Mouse (Mus musculus) gonadal fat pad, adult 2 months (tissue): ENCODE data around the gene Adra2c. TPM values are rescaled to one million over a fixed set of nuclear protein-coding genes. Genes with fewer than 3 reads are reported as not detected.

Experiments
- DNase-seq: peaks from one replicate; pipeline ENCODE4 v3.0.0-alpha.2; 2012; ENCODE audit warnings: low read depth
- polyA plus RNA-seq: library from polyadenylated mRNA; depleted of rRNA; stranded (reverse); fragments of >200 nt; gene quantifications from 2 replicates; pipeline ENCODE4 v1.2.3, GENCODE M21; 2012; rRNA removed

Adra2c gene
- polyA plus RNA-seq: 11.5 and 16.7 TPM in 2 replicates

GRCm38 (mm10) chr5:35278019-35278418, at the start of gene Adra2c:
Gene Adra2c (plus strand): TSS chr5:35278319.
- no peak for DNase-seq

GRCm38 (mm10) chr5:35233142-35233541, 45.0 kb upstream of the Adra2c start:
- no peak for DNase-seq

- DNase-seq: no peak
These were observed 40.4 kb upstream of the Adra2c start for GRCm38 (mm10) chr5:35237757-35238156.

GRCm38 (mm10) chr5:35238627-35239026, 39.5 kb upstream of the Adra2c start:
- DNase-seq: no peak

- DNase-seq: no peak
These were observed 36.6 kb upstream of the Adra2c start for GRCm38 (mm10) chr5:35241556-35241955.

DNA sequence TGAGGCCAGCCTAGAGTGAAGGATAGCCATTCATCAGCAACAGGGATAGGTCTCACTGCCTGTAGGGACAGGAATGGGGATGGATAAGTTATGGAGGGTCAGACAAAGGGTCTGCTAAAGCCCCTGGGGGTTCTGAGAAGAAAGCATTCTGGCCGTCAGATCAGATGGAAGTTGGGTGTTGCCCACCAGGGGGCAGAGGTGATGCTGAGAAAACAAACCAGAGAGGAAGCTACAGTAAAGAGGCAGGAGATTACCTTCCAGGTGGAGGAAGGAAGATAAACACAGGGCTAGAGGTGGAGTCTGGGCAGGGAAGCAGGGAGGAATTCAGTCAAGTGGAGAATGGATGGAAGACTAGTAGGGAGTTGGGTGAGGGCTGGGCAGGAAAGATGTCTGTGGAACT, 33.9 kb upstream of the Adra2c start:
- DNase-seq: no peak

DNA sequence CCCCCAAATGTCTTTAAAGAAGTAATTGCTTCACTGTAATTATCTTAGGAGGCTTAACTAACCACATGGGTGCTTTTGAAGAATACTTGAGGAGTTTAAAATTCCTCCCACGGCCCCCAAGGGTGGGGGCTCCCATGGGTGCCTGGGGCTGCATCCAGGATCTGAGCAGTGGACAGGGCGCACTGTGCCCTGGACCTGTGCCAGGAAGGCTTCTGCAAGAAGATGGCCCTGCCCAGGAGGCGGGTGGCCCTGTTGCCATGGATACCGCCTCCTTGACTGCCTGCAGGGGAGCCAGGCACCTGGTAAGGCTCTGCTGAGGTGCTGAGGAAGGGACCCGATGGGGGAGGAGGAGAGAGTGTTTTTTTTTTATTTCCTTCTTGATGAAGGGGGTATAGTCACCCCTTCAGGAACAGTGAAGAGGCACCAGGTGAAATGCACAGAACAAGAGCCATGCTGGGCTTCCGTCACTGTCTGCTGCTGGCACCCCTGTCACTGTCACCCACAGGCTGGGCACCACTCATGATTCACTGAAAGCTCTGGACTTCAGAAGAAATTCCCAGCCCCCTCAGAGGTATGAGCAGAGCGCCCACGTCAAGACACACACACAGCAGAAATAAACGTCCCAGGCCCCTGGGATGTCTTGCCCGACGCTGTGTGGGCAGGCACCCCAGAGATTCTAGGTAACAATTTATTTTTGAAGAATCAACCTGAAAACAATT, 32.4 kb upstream of the Adra2c start:
- no peak for DNase-seq

- no peak for DNase-seq
These were observed 23.0 kb upstream of the Adra2c start for GRCm38 (mm10) chr5:35254964-35255716.

- no peak for DNase-seq
These were observed 14.4 kb upstream of the Adra2c start for GRCm38 (mm10) chr5:35263716-35264115.

DNA sequence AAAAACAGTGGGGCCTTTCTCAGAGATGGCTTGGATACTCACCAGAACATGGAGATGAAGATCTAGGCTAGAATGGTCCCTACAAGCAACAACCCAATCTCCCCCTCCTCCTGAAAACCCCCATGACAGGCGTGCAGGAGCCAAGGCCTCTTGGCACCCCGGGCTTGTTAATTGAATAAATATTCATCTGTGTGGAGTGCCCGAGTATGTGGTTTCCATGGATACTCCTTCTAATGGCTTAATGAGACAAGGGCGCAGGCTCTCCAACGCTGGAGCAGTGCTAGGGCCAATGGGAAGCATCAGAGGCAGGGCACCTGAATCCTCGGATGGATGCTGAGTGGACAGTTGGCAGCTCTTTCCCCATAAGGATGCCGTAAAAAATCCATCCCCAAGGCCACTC, 10.6 kb upstream of the Adra2c start:
- no peak for DNase-seq

DNA sequence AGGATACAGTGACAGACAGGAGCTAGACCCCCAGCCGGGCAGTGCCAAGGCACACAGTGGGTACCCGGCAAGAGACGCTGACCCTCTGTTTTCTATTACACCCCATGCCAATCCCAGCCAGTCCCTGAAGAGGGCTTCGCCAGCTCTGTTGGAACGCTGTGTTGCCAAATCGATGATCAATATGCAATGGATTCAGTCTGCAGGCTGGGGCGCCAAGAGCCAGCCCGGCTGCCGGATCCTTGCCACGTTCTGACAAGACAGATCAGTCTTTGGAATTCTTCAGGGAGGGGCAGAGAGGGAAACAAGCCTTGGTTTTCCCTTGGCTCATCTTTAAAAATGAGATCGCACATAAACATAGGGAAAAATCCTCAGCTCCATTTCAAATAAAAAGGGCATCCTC, 2.8 kb upstream of the Adra2c start:
- no peak for DNase-seq

GRCm38 (mm10) chr5:35278741-35279695, 899 bp downstream of the Adra2c start:
- no peak for DNase-seq

- DNase-seq: no peak
These were observed 1.5 kb downstream of the Adra2c start for GRCm38 (mm10) chr5:35279696-35280001.

DNA sequence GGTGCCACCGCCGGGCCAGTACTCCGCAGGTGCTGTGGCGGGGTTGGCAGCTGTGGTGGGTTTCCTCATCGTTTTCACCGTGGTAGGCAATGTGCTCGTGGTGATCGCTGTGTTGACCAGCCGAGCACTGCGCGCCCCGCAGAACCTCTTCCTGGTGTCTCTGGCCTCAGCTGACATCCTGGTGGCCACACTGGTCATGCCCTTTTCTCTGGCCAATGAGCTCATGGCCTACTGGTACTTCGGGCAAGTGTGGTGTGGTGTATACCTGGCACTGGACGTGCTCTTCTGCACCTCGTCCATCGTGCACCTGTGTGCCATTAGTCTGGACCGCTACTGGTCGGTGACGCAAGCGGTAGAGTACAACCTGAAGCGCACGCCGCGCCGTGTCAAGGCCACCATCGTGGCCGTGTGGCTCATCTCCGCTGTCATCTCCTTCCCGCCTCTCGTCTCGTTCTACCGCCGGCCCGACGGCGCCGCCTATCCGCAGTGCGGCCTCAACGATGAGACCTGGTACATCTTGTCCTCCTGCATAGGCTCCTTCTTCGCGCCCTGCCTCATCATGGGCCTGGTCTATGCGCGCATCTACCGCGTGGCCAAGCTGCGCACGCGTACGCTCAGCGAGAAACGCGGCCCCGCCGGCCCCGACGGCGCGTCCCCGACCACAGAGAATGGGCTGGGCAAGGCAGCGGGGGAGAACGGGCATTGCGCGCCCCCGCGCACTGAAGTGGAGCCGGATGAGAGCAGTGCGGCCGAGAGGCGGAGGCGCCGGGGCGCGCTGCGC, 2.1 kb downstream of the Adra2c start:
- no peak for DNase-seq

- DNase-seq: no peak
These were observed 2.7 kb downstream of the Adra2c start for GRCm38 (mm10) chr5:35280783-35281165.

DNA sequence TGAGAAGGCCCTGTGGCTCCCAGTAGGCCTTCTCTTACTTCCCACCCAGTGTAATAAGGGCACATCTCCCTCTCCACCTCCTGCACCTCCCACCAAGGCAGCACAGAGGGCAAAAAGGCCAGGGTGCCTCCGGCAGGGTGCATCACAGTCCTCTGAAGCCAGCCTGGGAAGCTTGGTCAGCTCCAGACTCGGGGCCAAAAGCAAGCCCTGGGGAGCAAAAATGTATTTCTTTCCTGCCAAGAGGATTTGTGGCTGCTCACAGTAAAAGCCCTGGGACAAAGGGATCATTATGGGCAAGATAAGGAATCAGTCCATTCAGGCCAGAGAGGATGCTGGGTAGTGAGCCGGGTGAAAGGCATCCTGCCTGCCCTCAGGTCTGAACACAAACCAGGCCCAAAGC, 7.2 kb downstream of the Adra2c start:
- DNase-seq: no peak

DNA sequence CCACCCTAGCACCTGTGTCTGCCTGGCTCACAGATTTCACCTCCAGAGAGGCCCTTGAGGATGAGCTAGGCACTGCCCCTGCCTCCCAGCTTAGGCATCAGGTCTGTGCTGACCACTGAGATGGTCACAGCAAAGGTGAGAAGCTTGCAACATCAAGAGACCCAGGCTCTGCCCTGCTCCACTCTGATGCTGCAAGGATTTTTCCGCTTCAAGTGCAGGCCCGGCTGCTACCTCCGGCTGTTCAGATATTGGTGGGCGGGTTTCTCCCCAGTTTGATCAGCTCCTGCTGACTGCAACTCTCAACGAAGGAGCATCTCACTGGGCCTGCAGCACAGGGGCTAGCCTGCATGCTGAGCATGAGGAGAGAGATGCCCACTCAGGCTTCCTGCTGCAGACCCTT, 8.1 kb downstream of the Adra2c start:
- no peak for DNase-seq

- no peak for DNase-seq
These were observed 21.5 kb downstream of the Adra2c start for GRCm38 (mm10) chr5:35299621-35300020.

DNA sequence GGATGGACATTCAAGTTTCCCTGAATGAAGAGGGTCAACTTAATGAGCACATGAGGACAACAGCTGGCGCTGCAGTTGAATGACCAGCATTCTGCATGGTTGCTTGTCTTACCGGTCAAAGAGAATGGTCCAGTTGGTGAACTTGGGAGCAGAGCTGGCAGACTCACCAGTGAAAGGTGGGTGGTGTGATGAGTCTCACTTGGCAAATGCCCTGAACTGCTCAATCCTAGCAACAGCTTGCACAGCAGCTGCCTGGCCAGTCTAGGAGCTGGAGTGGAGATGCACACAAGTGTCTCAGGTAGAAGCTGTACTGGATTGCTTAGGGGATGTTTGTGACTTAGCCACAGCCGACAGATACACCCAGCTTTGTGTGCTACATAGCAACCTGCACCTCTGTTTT, 26.1 kb downstream of the Adra2c start:
- DNase-seq: no peak

DNA sequence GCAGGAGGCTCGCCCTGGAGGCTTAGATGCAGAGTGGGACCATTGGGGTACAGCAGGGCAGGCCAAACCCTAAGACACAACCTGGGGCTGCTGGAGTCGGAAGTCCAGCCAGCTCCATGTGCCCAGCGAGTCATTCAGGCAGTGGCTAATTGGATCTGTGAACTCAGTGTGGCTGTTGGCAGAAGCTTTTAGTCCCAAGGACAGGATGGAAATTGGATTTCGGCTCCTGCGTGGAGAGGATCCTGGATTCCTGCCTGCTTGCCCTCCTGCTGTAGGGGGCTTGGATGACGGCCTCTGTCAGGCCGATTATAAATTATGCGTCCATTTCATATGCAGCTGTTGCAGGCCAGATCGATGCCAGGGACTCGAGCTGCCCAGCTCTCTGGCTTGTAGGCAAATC, 27.2 kb downstream of the Adra2c start:
- no peak for DNase-seq

DNA sequence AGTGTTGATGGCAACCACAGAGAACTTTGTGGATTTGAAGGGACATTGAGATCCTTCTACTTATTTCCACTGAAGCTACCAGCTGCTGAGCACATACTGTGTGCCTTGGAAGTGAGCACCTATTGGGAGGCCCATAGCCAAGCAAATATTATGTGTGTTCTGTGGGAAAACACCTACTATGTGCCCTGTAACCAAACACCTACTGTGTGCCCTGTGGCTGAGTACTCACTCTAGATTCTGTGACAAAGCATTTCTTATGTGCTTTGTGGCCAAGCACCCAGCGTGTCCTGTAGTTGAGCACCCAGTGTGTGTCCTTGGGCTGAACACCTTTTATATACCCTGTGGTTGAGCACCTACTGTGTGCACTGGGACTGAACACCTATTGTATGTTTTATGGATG, 28.6 kb downstream of the Adra2c start:
- DNase-seq: no peak

DNA sequence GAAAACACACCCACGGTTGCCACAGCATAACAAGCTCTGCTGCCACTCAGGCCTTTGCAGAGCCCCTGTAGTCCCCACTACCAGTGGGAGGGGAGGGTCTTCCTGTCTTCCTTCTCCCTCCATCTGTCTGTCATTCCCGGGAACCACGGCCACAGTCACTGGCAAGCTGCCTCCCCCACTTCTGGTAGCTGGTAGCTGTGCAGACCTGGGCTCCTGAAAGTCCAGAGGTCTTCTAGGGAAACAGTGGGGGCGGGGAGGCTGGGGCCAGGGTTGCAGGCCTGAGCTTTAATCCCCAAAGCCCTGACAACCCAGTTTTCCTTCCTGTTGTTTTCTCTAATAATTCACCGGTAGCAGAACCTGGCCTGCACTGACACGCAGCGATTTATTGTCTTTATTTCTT, 31.7 kb downstream of the Adra2c start:
- DNase-seq: no peak
